Mouse (Mus musculus): Measurements from ENCODE around the gene Zfp346. TPM values are rescaled to one million over a fixed set of nuclear protein-coding genes. Genes with fewer than 3 reads are reported as not detected.

The Zfp346 gene
- polyA plus RNA-seq, 1 experiment, result 48.5 TPM

DNA sequence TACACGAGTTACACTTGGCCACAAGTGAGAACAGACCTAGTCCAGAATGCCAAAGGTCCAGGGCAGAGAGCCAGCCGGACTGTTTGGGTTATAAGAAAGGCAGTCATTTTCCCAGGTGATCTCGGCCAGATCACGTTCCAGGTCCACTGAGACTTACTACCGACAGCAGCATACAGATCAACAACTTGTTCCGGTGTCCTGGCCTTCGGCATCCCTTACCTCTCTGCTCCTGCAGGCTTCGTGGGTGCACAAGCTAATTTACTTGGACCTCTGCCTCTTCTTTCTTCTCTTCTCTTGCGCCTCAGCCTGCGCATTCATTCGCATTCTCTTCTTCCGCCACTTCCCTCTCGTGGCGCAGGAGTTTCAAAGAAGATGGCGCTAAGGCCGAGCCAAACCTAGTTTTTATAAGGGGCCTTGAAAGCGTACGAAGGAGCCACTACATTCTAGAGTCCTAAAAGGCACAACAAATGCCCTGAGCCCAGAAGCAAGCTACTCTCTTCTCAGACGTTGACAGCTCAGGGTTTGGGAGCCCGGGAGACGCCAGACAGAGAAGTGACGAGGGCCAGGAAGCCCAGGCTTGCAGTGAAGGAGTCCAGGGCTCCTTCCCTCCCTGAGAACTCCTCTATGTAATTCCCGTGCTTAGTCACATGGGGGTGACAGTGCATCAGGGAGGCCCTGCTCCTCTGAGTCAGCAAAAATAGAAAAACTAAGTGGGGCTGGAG lies 77.2 kb downstream of the Zfp346 start:
- peak; percentile 75 for DNase-seq
- TF ChIP-seq CTCF (IDR thresholded peaks at IDR 0.05; ENCODE audit: borderline replicate concordance, insufficient read depth, low read depth, low read length) (peak; percentile 80), POLR2A (IDR thresholded peaks at IDR 0.05; ENCODE audit: borderline replicate concordance, insufficient read depth, low read length) (no peak)
- WGBS, result 4% methylated on average over 23 of the region's 23 CpGs

DNA sequence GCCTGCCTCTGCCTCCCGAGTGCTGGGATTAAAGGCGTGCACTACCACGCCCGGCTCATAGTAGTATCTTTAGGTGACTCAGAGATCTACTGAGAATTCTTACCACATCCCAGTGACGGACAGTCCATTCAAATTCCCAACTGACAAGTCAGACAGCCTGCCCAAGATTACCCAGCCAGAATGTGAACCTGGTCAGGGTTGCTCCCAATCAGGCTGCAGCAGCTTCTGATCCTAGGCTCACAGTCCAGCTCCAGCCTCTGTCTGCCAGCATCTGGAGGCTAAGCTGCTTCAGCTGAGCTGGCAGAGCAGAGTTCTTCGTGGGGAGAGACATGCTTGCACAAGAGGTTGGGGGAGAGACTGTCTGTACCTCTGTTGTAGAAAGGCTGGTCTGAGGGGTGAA lies 78.3 kb downstream of the Zfp346 start:
- Histone ChIP-seq H3K4me3 (replicated peaks; ENCODE audit: insufficient read depth, low read depth, low read length) (no peak overlapping the region), H3K27me3 (ENCODE audit: control insufficient read depth, insufficient read depth, low read length) (no peaks in the 10 kb centered on the region), H3K4me1 (ENCODE audit: control insufficient read depth, insufficient read depth, low read length) (peaks cover 6% of the 10 kb centered on the region), H3K27ac (ENCODE audit: insufficient read depth, low read length) (no peak overlapping the region)
- WGBS, result 89% methylated on average over 6 of the region's 6 CpGs
- no peak for DNase-seq
- no peak for TF ChIP-seq POLR2A (IDR thresholded peaks at IDR 0.05; ENCODE audit: borderline replicate concordance, insufficient read depth, low read length)
- no peak for TF ChIP-seq CTCF (IDR thresholded peaks at IDR 0.05; ENCODE audit: borderline replicate concordance, insufficient read depth, low read depth, low read length)

More for the DNA sequence above, 77.2 kb downstream of the Zfp346 start:
- Histone ChIP-seq H3K4me1 (ENCODE audit: control insufficient read depth, insufficient read depth, low read length) (peaks cover 6% of the 10 kb centered on the region), H3K27me3 (ENCODE audit: control insufficient read depth, insufficient read depth, low read length) (no peaks in the 10 kb centered on the region), H3K27ac (ENCODE audit: insufficient read depth, low read length) (0 out of 2 replicates have a peak overlapping the region, but pooled peaks have one; percentile 2), H3K4me3 (replicated peaks; ENCODE audit: insufficient read depth, low read depth, low read length) (peak overlapping the region; percentile 41)

Other genes starting within 250 kb of the Zfp346 start
- 37.7 and 41.0 TPM in 2 replicates for gene Unc5a, start 155.9 kb upstream of the Zfp346 start, polyA plus RNA-seq (2012; rRNA removed)
- 0.67 and 0.74 TPM in 2 replicates for gene Hk3, start 83.9 kb upstream of the Zfp346 start, polyA plus RNA-seq (2012; rRNA removed)
- 24.0 and 24.8 TPM in 2 replicates for gene Uimc1, start 5.0 kb upstream of the Zfp346 start, polyA plus RNA-seq (2012; rRNA removed)
- gene Gm17617, start 28.2 kb downstream of the Zfp346 start, polyA plus RNA-seq (2012; rRNA removed), result not detected in 2 replicates
- 0.05 and 0.16 TPM in 2 replicates for gene Fgfr4, start 47.3 kb downstream of the Zfp346 start, polyA plus RNA-seq (2012; rRNA removed)
- gene Nsd1, start 104.5 kb downstream of the Zfp346 start, polyA plus RNA-seq (2012; rRNA removed), result 47.5 and 49.5 TPM in 2 replicates
- gene Prelid1, start 215.2 kb downstream of the Zfp346 start, polyA plus RNA-seq (2012; rRNA removed), result 186 and 191 TPM in 2 replicates
- gene Rab24, start 216.6 kb downstream of the Zfp346 start, polyA plus RNA-seq (2012; rRNA removed), result 146 and 148 TPM in 2 replicates
- 0.17 and 0.38 TPM in 2 replicates for gene Mxd3, start 224.5 kb downstream of the Zfp346 start, polyA plus RNA-seq (2012; rRNA removed)